Mouse (Mus musculus) lung, adult 2 months (tissue): ENCODE measurements around the gene Astn2. TPM values are rescaled to one million over a fixed set of nuclear protein-coding genes. Genes with fewer than 3 reads are reported as not detected.

Experiments used
- DNase-seq: peaks from one replicate; pipeline ENCODE4 v3.0.0; 2022
- H3K4me1 ChIP-seq: fragments of 200-500 bp; 2 replicates; pipeline ENCODE4 v1.6.1; 2011; ENCODE audit warnings: low read length; ENCODE audit not compliant: control insufficient read depth, insufficient read depth
- H3K4me3 ChIP-seq: fragments of 200-500 bp; replicated peaks from 2 replicates; pipeline ENCODE3; 2011; ENCODE audit warnings: low read depth, mild to moderate bottlenecking, control low read depth, low read length; ENCODE audit errors: extremely low read depth
- CTCF ChIP-seq: fragments of 200-500 bp; IDR thresholded peaks from 2 replicates; pipeline ENCODE4 v1.5.1; 2011; ENCODE audit warnings: mild to moderate bottlenecking, low read length, control low read depth; ENCODE audit not compliant: insufficient read depth
- POLR2A ChIP-seq: fragments of 200-500 bp; IDR thresholded peaks from 2 replicates; pipeline ENCODE4 v1.6.1; 2011; ENCODE audit warnings: low read depth, mild to moderate bottlenecking, control low read depth, low read length, borderline replicate concordance; ENCODE audit errors: extremely low read depth
- whole genome bisulfite sequencing: fragments of 180-500 bp; shearing (Covaris S2); methylation state at CpG from one replicate; pipeline ENCODE4 v1.1.7; 2018; 5-methylcytosine and 5-hydroxymethylcytosine counted together
- polyA plus RNA-seq: library from polyadenylated mRNA; depleted of rRNA; stranded (reverse); fragments of >200 nt; gene quantifications from 2 replicates; pipeline ENCODE4 v1.2.3, GENCODE M21; 2012

The Astn2 gene
- polyA plus RNA-seq, 1 experiment: 10.7 TPM

- peak; percentile 18 for DNase-seq
- peak; percentile 37; the same call in 1 of the 2 replicates for TF ChIP-seq CTCF
- TF ChIP-seq POLR2A: no peak
- no peak overlapping the region for H3K4me3 ChIP-seq
- no peaks in the 10 kb centered on the region for H3K4me1 ChIP-seq
Measured at GRCm38 (mm10) chr4:65589780-65590179, 814.6 kb downstream of the Astn2 start.

GRCm38 (mm10) chr4:65586947-65587346 lies 817.5 kb downstream of the Astn2 start:
- TF ChIP-seq POLR2A (no peak), CTCF (no peak)
- 33% methylated on average over 5 of the region's 5 CpGs for WGBS
- H3K4me3 ChIP-seq: no peak overlapping the region
- no peaks in the 10 kb centered on the region for H3K4me1 ChIP-seq
- DNase-seq: no peak

- 30% methylated on average over 1 of the region's 1 CpGs for WGBS
- TF ChIP-seq CTCF (peak; percentile 2; the same call in 1 of the 2 replicates), POLR2A (no peak)
- no peak overlapping the region for H3K4me3 ChIP-seq
- no peaks in the 10 kb centered on the region for H3K4me1 ChIP-seq
- no peak for DNase-seq
Measured at GRCm38 (mm10) chr4:65580254-65580653, 824.2 kb downstream of the Astn2 start.

- Histone ChIP-seq H3K4me1 (no peaks in the 10 kb centered on the region), H3K4me3 (no peak overlapping the region)
- TF ChIP-seq CTCF (no peak), POLR2A (no peak)
- 42% methylated on average over 4 of the region's 4 CpGs for WGBS
- DNase-seq: no peak
Measured at GRCm38 (mm10) chr4:65565493-65565892, 838.9 kb downstream of the Astn2 start.

- TF ChIP-seq POLR2A (no peak), CTCF (no peak)
- DNase-seq: no peak
- no peak overlapping the region for H3K4me3 ChIP-seq
- 63% methylated on average over 6 of the region's 6 CpGs for WGBS
- no peaks in the 10 kb centered on the region for H3K4me1 ChIP-seq
Measured at GRCm38 (mm10) chr4:65548561-65548960, 855.9 kb downstream of the Astn2 start.

- TF ChIP-seq POLR2A: no peak
- TF ChIP-seq CTCF: no peak
- H3K4me3 ChIP-seq: no peak overlapping the region
- DNase-seq: no peak
- no peaks in the 10 kb centered on the region for H3K4me1 ChIP-seq
- 33% methylated on average over 2 of the region's 2 CpGs for WGBS
Measured at GRCm38 (mm10) chr4:65545582-65545981, 858.8 kb downstream of the Astn2 start.

- no peak for DNase-seq
- TF ChIP-seq CTCF: no peak
- no peak for TF ChIP-seq POLR2A
- 65% methylated on average over 2 of the region's 2 CpGs for WGBS
- Histone ChIP-seq H3K4me3 (no peak overlapping the region), H3K4me1 (no peaks in the 10 kb centered on the region)
Measured at GRCm38 (mm10) chr4:65532071-65532736, 872.2 kb downstream of the Astn2 start.

GRCm38 (mm10) chr4:65531621-65532020 lies 872.8 kb downstream of the Astn2 start:
- no peak for DNase-seq
- H3K4me1 ChIP-seq: no peaks in the 10 kb centered on the region
- TF ChIP-seq CTCF (no peak), POLR2A (no peak)
- WGBS: 73% methylated on average over 6 of the region's 6 CpGs
- H3K4me3 ChIP-seq: no peak overlapping the region

- 63% methylated on average over 2 of the region's 2 CpGs for WGBS
- TF ChIP-seq CTCF (no peak), POLR2A (no peak)
- no peak for DNase-seq
- no peaks in the 10 kb centered on the region for H3K4me1 ChIP-seq
- H3K4me3 ChIP-seq: no peak overlapping the region
Measured at GRCm38 (mm10) chr4:65530901-65531300, 873.5 kb downstream of the Astn2 start.

GRCm38 (mm10) chr4:65508101-65508500 lies 896.3 kb downstream of the Astn2 start:
- TF ChIP-seq POLR2A: no peak
- no peak for TF ChIP-seq CTCF
- H3K4me1 ChIP-seq: no peaks in the 10 kb centered on the region
- DNase-seq: no peak
- 33% methylated on average over 2 of the region's 2 CpGs for WGBS
- no peak overlapping the region for H3K4me3 ChIP-seq

- Histone ChIP-seq H3K4me3 (no peak overlapping the region), H3K4me1 (no peaks in the 10 kb centered on the region)
- TF ChIP-seq CTCF: no peak
- no peak for TF ChIP-seq POLR2A
- no peak for DNase-seq
Measured at GRCm38 (mm10) chr4:65506870-65507269, 897.5 kb downstream of the Astn2 start.

GRCm38 (mm10) chr4:65496463-65496834 lies 908.0 kb downstream of the Astn2 start:
- 5% methylated on average over 3 of the region's 3 CpGs for WGBS
- Histone ChIP-seq H3K4me3 (no peak overlapping the region), H3K4me1 (no peaks in the 10 kb centered on the region)
- DNase-seq: peak; percentile 50
- TF ChIP-seq CTCF (peak; percentile 54; the same call in 1 of the 2 replicates), POLR2A (no peak)
